Mouse (Mus musculus) testis, adult 2 months (tissue): Measurements from ENCODE around the gene Skiv2l.

ENCODE experiments used
- CTCF ChIP-seq: fragments of 200-500 bp; IDR thresholded peaks from 2 replicates; pipeline ENCODE4 v1.5.1; 2012; ENCODE audit warnings: low read depth, mild to moderate bottlenecking, inconsistent platforms, low read length, moderate library complexity; ENCODE audit not compliant: control insufficient read depth, insufficient read depth, insufficient replicate concordance
- POLR2A ChIP-seq: fragments of 200-500 bp; IDR thresholded peaks from 2 replicates; pipeline ENCODE4 v1.6.1; 2012; ENCODE audit warnings: low read depth, mild to moderate bottlenecking, inconsistent platforms, low read length, moderate library complexity; ENCODE audit not compliant: control insufficient read depth

DNA sequence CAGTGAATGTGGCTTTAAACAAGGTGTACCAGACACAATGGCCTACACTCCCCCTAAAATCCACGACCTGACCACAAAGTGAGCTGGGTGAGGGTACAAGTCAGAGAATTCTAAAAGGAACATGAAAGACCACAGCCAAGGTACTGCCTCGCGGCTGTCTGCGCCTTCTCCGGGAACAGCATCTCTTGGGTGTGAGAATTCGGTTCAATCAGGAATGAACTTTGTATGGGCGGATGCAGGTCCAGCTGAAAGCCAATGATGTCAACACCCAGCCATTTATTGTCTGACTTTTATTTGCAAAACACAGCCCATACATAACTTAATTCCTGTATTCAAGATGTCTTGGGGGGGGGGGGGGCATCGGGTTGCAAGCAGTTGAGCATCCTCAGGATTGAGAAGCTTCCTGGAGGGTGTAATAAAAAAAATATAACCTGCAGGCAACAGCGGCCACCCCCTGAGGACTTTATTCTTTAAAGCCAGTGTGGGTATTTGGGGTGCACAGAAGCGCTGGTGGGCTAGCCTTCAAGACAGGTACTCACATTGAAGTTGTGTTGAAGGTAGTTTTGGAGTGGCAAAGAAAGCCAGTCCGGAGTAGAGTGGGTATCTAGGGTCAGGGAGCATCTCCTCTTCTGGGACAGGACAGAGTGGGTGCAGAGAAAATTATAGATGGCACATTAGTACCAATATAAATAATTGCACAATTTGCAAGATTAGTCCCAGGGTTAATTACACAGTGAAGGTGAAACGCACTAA is 43.2 kb upstream of the Skiv2l start:
- TF ChIP-seq POLR2A = no peak
- no peak for TF ChIP-seq CTCF
